Mouse (Mus musculus) hindbrain, embryonic 10.5 days (tissue): ENCODE results near the gene Klhl28. TPM values are rescaled to one million over a fixed set of nuclear protein-coding genes. Genes with fewer than 3 reads are reported as not detected.

ENCODE experiments used
- DNase-seq: peaks from one replicate; pipeline ENCODE4 v3.0.0-alpha.2; 2017; ENCODE audit warnings: low spot score
- H3K27ac ChIP-seq: fragments of 300-500 bp; sonication (generic); 2 replicates; pipeline ENCODE4 v1.5.1; 2016; ENCODE audit warnings: mild to moderate bottlenecking, moderate library complexity
- H3K27me3 ChIP-seq: fragments of 300-500 bp; sonication (generic); 2 replicates; pipeline ENCODE4 v1.6.1; 2016; ENCODE audit warnings: mild to moderate bottlenecking; ENCODE audit not compliant: poor library complexity, insufficient read depth, severe bottlenecking
- H3K36me3 ChIP-seq: fragments of 300-500 bp; sonication (generic); 2 replicates; pipeline ENCODE4 v1.6.1; 2016; ENCODE audit warnings: mild to moderate bottlenecking, moderate library complexity
- H3K4me1 ChIP-seq: fragments of 300-500 bp; sonication (generic); replicated peaks from 2 replicates; pipeline ENCODE4 v1.6.1; 2016; ENCODE audit warnings: mild to moderate bottlenecking
- H3K4me3 ChIP-seq: fragments of 300-500 bp; sonication (generic); 2 replicates; pipeline ENCODE4 v1.5.1; 2016; ENCODE audit warnings: mild to moderate bottlenecking, moderate library complexity
- H3K9me3 ChIP-seq: fragments of 300-500 bp; sonication (generic); 2 replicates; pipeline ENCODE4 v1.6.1; 2016; ENCODE audit warnings: mild to moderate bottlenecking, moderate library complexity
- WGBS: fragments of 180-500 bp; shearing (Covaris S2); methylation state at CpG from one replicate; pipeline ENCODE4 v1.1.7; 2016; 5-methylcytosine and 5-hydroxymethylcytosine counted together
- polyA plus RNA-seq: library from polyadenylated mRNA; unstranded; fragments of >200 nt; fragmentation: Nextera tagmentation; extraction: Ambion mirVana; gene quantifications from 2 replicates; pipeline ENCODE4 v1.2.1, GENCODE M21; 2016

Gene Klhl28
- polyA plus RNA-seq, 1 experiment from 2014 or later = 10.6 TPM

GRCm38 (mm10) chr12:64937493-64937892 is 27.8 kb downstream of the Klhl28 start:
- Histone ChIP-seq H3K27ac (no peak overlapping the region), H3K36me3 (peaks cover 13% of the 10 kb centered on the region), H3K4me3 (no peak overlapping the region), H3K27me3 (no peaks in the 10 kb centered on the region), H3K4me1 (no peaks in the 10 kb centered on the region), H3K9me3 (no peaks in the 10 kb centered on the region)
- 93% methylated on average over 2 of the region's 2 CpGs for WGBS
- DNase-seq = no peak

GRCm38 (mm10) chr12:64917578-64918471 is 47.5 kb downstream of the Klhl28 start, which contains the start of gene Gm527:
Gene Gm527 (plus strand): TSS chr12:64917906.
- Histone ChIP-seq H3K4me3 (peak within 1 kb of the TSS; percentile 82), H3K4me1 (peaks cover 7% of the 10 kb centered on the region; the same call in 1 of the 2 replicates), H3K36me3 (0 out of 2 replicates have a peak, but pooled peaks cover 4% of the 10 kb centered on the region), H3K27me3 (no peaks in the 10 kb centered on the region), H3K27ac (peak within 1 kb of the TSS; percentile 91), H3K9me3 (no peaks in the 10 kb centered on the region)
- WGBS = under 1% methylated on average over 91 of the region's 93 CpGs
- DNase-seq = peak; percentile 97

- DNase-seq = no peak
- H3K27me3 ChIP-seq = no peaks in the 10 kb centered on the region
- no peak overlapping the region for H3K27ac ChIP-seq
- H3K4me3 ChIP-seq = no peak overlapping the region
- H3K4me1 ChIP-seq = peaks cover 7% of the 10 kb centered on the region; the same call in 1 of the 2 replicates
- H3K9me3 ChIP-seq = no peaks in the 10 kb centered on the region
- no peaks in the 10 kb centered on the region for H3K36me3 ChIP-seq
These were observed 48.6 kb downstream of the Klhl28 start for GRCm38 (mm10) chr12:64916735-64917134.

- Histone ChIP-seq H3K27me3 (no peaks in the 10 kb centered on the region), H3K9me3 (no peaks in the 10 kb centered on the region), H3K36me3 (no peaks in the 10 kb centered on the region), H3K27ac (no peak overlapping the region), H3K4me1 (no peaks in the 10 kb centered on the region), H3K4me3 (no peak overlapping the region)
- 66% methylated on average over 6 of the region's 6 CpGs for WGBS
- DNase-seq = no peak
These were observed 52.3 kb downstream of the Klhl28 start for GRCm38 (mm10) chr12:64912996-64913395.

- Histone ChIP-seq H3K27me3 (no peaks in the 10 kb centered on the region), H3K36me3 (no peaks in the 10 kb centered on the region), H3K27ac (no peak overlapping the region), H3K4me1 (peaks cover 10% of the 10 kb centered on the region), H3K4me3 (no peak overlapping the region), H3K9me3 (no peaks in the 10 kb centered on the region)
- WGBS = 76% methylated on average over 8 of the region's 8 CpGs
- no peak for DNase-seq
These were observed 62.1 kb downstream of the Klhl28 start for GRCm38 (mm10) chr12:64903186-64903585.

GRCm38 (mm10) chr12:64902506-64902905 is 62.8 kb downstream of the Klhl28 start:
- 50% methylated on average over 8 of the region's 8 CpGs for WGBS
- H3K27me3 ChIP-seq = no peaks in the 10 kb centered on the region
- peak; percentile 52 for DNase-seq
- H3K27ac ChIP-seq = no peak overlapping the region
- no peak overlapping the region for H3K4me3 ChIP-seq
- no peaks in the 10 kb centered on the region for H3K36me3 ChIP-seq
- no peaks in the 10 kb centered on the region for H3K9me3 ChIP-seq
- H3K4me1 ChIP-seq = peaks cover 10% of the 10 kb centered on the region

GRCm38 (mm10) chr12:64897060-64897730 is 68.1 kb downstream of the Klhl28 start:
- Histone ChIP-seq H3K4me3 (no peak overlapping the region), H3K4me1 (peaks cover under 1% of the 10 kb centered on the region; the same call in 1 of the 2 replicates), H3K27ac (no peak overlapping the region), H3K9me3 (no peaks in the 10 kb centered on the region), H3K36me3 (no peaks in the 10 kb centered on the region), H3K27me3 (no peaks in the 10 kb centered on the region)
- peak; percentile 57 for DNase-seq
- WGBS = 47% methylated on average over 4 of the region's 4 CpGs

Other genes with a start within 250 kb of the Klhl28 start
- gene Gm527, start 47.6 kb downstream of the Klhl28 start, polyA plus RNA-seq = 2.8 and 3.0 TPM in 2 replicates
- gene Togaram1, start 270 bp upstream of the Klhl28 start, polyA plus RNA-seq = 22.2 and 28.7 TPM in 2 replicates
- gene Prpf39, start 70.8 kb upstream of the Klhl28 start, polyA plus RNA-seq = 40.2 and 56.0 TPM in 2 replicates
- gene Fkbp3, start 108.5 kb upstream of the Klhl28 start, polyA plus RNA-seq = 636 and 712 TPM in 2 replicates
- 9.3 and 11.0 TPM in 2 replicates for gene Fancm, start 110.1 kb upstream of the Klhl28 start, polyA plus RNA-seq
- gene Mis18bp1, start 207.1 kb upstream of the Klhl28 start, polyA plus RNA-seq = 57.0 and 76.9 TPM in 2 replicates